Mouse (Mus musculus) stomach, embryonic 16.5 days (tissue): Measurements from ENCODE around the gene Gm10717. TPM values are rescaled to one million over a fixed set of nuclear protein-coding genes. Genes with fewer than 3 reads are reported as not detected.
"Not testable (repeated sequence)": the region's sequence is repeated elsewhere in the genome, so short reads cannot be mapped to it uniquely, and the experiment has no call there.

Experiments used
- ATAC-seq: fragments of 200-750 bp; cut with Nextera tagmentation; 2 replicates; pipeline ENCODE4 v1.8.0; 2017; ENCODE audit warnings: moderate number of reproducible peaks, moderate TSS enrichment; ENCODE audit not compliant: insufficient read depth, low FRiP score
- H3K27ac ChIP-seq: fragments of 300-500 bp; sonication (generic); 2 replicates; pipeline ENCODE4 v1.5.1; 2014; ENCODE audit warnings: low read length
- H3K27me3 ChIP-seq: fragments of 300-500 bp; sonication (generic); 2 replicates; pipeline ENCODE4 v1.6.1; 2014; ENCODE audit warnings: low read length, control low read depth, mixed read lengths; ENCODE audit not compliant: control insufficient read depth, insufficient read depth
- H3K36me3 ChIP-seq: fragments of 300-500 bp; sonication (generic); 2 replicates; pipeline ENCODE4 v1.6.1; 2014; ENCODE audit warnings: low read length; ENCODE audit not compliant: control insufficient read depth, insufficient read depth
- H3K4me1 ChIP-seq: fragments of 300-500 bp; sonication (generic); 2 replicates; pipeline ENCODE4 v1.6.1; 2014; ENCODE audit warnings: low read length, control low read depth, mixed read lengths; ENCODE audit not compliant: control insufficient read depth, insufficient read depth
- H3K4me2 ChIP-seq: fragments of 300-500 bp; sonication (generic); 2 replicates; pipeline ENCODE4 v1.6.1; 2014; ENCODE audit warnings: low read depth, low read length, mixed read lengths
- H3K4me3 ChIP-seq: fragments of 300-500 bp; sonication (generic); replicated peaks from 2 replicates; pipeline ENCODE4 v1.5.1; 2014; ENCODE audit warnings: mild to moderate bottlenecking, low read length
- H3K9ac ChIP-seq: fragments of 300-500 bp; sonication (generic); 2 replicates; pipeline ENCODE4 v1.6.1; 2014; ENCODE audit warnings: low read length
- H3K9me3 ChIP-seq: fragments of 300-500 bp; sonication (generic); replicated peaks from 2 replicates; pipeline ENCODE4 v1.6.1; 2016; ENCODE audit warnings: low read length, control low read depth; ENCODE audit not compliant: control insufficient read depth
- WGBS: fragments of 180-500 bp; shearing (Covaris S2); extraction: QIAGEN DNeasy Blood & Tissue Kit; methylation state at CpG from one replicate; pipeline ENCODE4 v1.1.7; 2014; 5-methylcytosine and 5-hydroxymethylcytosine counted together
- polyA plus RNA-seq: library from polyadenylated mRNA; unstranded; fragments of >200 nt; fragmentation: Nextera tagmentation; extraction: Ambion mirVana; gene quantifications from 2 replicates; pipeline ENCODE4 v1.2.1, GENCODE M21; 2015

The Gm10717 gene
- not detected in 2 replicates for polyA plus RNA-seq

- WGBS = 74% methylated on average over 12 of the region's 12 CpGs
- ATAC-seq, H3K36me3 ChIP-seq, H3K4me2 ChIP-seq, H3K9me3 ChIP-seq, H3K27ac ChIP-seq, H3K27me3 ChIP-seq, H3K4me1 ChIP-seq, H3K9ac ChIP-seq, H3K4me3 ChIP-seq: not testable (repeated sequence)
These were observed at the start of gene Gm10717 for GRCm38 (mm10) chr9:3024912-3025467. Gene Gm10717 (plus strand): TSS chr9:3025417.

GRCm38 (mm10) chr9:3000445-3000972, 24.7 kb upstream of the Gm10717 start, which contains the start of gene Gm10722:
Gene Gm10722 (plus strand): TSS chr9:3000922.
- WGBS = 66% methylated on average over 12 of the region's 12 CpGs
- not testable (repeated sequence) for ATAC-seq, H3K27ac ChIP-seq, H3K9ac ChIP-seq, H3K9me3 ChIP-seq, H3K27me3 ChIP-seq, H3K4me2 ChIP-seq, H3K4me3 ChIP-seq, H3K36me3 ChIP-seq, H3K4me1 ChIP-seq

DNA sequence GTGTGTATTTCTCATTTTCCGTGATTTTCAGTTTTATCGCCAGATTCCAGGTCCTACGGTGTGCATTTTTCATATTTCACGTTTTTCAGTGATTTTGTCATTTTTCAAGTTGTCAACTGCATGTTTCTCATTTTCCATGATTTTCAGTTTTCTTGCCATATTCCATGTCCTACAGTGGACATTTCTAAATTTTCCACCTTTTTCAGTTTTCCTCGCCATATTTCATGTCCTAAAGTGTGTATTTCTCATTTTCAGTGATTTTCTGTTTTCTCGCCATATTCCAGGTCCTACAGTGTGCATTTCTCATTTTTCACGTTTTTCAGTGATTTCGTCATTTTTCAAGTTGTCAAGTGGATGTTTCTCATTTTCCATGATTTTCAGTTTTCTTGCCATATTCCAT, 24.2 kb upstream of the Gm10717 start:
- WGBS = 67% methylated on average over 8 of the region's 8 CpGs
- H3K9me3 ChIP-seq, H3K4me2 ChIP-seq, H3K4me3 ChIP-seq, H3K4me1 ChIP-seq, H3K36me3 ChIP-seq, H3K9ac ChIP-seq, H3K27ac ChIP-seq, H3K27me3 ChIP-seq, ATAC-seq: not testable (repeated sequence)

DNA sequence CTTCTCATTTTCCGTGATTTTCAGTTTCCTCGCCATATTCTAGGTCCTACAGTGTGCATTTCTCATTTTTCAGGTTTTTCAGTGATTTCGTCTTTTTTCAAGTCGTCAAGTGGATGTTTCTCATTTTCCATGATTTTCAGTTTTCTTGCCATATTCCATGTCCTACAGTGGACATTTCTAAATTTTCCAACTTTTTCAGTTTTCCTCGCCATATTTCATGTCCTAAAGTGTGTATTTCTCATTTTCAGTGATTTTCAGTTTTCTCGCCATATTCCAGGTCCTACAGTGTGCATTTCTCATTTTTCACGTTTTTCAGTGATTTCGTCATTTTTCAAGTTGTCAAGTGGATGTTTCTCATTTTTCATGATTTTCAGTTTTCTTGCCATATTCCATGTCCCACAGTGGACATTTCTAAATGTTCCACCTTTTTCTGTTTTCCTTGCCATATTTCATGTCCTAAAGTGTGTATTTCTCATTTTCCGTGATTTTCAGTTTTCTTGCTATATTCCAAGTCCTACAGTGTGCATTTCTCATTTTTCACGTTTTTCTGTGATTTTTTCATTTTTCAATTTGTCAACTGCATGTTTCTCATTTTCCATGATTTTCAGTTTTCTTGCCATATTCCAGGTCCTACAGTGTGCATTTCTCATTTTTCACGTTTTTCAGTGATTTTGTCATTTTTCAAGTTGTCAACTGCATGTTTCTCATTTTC, 23.1 kb upstream of the Gm10717 start:
- peak; percentile 86 for ATAC-seq
- not testable (repeated sequence) for H3K36me3 ChIP-seq, H3K27ac ChIP-seq, H3K4me3 ChIP-seq, H3K4me1 ChIP-seq, H3K9me3 ChIP-seq, H3K9ac ChIP-seq, H3K27me3 ChIP-seq, H3K4me2 ChIP-seq
- 57% methylated on average over 8 of the region's 11 CpGs for WGBS

GRCm38 (mm10) chr9:3002794-3003396, 22.3 kb upstream of the Gm10717 start, which contains the start of gene Gm11168:
Gene Gm11168 (plus strand): TSS chr9:3003346.
- H3K9me3 ChIP-seq, H3K27me3 ChIP-seq, H3K36me3 ChIP-seq, H3K9ac ChIP-seq, H3K4me2 ChIP-seq, H3K4me3 ChIP-seq, H3K27ac ChIP-seq, ATAC-seq, H3K4me1 ChIP-seq: not testable (repeated sequence)
- WGBS = 68% methylated on average over 6 of the region's 14 CpGs

GRCm38 (mm10) chr9:3006179-3006578, 19.0 kb upstream of the Gm10717 start:
- H3K9ac ChIP-seq, ATAC-seq, H3K4me3 ChIP-seq, H3K4me1 ChIP-seq, H3K9me3 ChIP-seq, H3K4me2 ChIP-seq, H3K27ac ChIP-seq, H3K36me3 ChIP-seq, H3K27me3 ChIP-seq: not testable (repeated sequence)
- WGBS = 87% methylated on average over 1 of the region's 5 CpGs

DNA sequence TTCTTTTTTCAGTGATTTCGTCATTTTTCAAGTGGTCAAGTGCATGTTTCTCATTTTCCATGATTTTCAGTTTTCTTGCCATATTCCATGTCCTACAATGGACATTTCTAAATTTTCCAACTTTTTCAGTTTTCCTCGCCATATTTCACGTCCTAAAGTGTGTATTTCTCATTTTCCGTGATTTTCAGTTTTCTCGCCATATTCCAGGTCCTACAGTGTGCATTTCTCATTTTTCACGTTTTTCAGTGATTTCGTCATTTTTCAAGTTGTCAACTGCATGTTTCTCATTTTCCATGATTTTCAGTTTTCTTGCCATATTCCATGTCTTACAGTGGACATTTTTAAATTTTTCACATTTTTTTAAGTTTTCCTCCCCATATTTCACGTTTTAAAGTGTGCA, 18.6 kb upstream of the Gm10717 start:
- H3K9me3 ChIP-seq, H3K4me2 ChIP-seq, H3K9ac ChIP-seq, H3K27me3 ChIP-seq, H3K36me3 ChIP-seq, H3K27ac ChIP-seq, H3K4me3 ChIP-seq, H3K4me1 ChIP-seq: not testable (repeated sequence)
- 67% methylated on average over 7 of the region's 8 CpGs for WGBS
- ATAC-seq = peak; percentile 71

DNA sequence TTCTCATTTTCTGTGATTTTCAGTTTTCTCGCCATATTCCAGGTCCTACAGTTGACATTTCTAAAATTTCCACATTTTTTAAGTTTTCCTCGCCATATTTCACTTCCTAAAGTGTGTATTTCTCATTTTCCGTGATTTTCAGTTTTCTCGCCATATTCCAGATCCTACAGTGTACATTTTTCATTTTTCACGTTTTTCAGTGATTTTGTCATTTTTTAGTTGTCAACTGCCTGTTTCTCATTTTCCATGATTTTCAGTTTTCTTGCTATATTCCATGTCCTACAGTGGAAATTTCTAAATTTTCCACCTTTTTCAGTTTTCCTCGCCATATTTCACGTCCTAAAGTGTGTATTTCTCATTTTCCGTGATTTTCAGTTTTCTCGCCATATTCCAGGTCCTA, 17.9 kb upstream of the Gm10717 start:
- H3K27me3 ChIP-seq, H3K9me3 ChIP-seq, H3K4me3 ChIP-seq, H3K4me1 ChIP-seq, H3K9ac ChIP-seq, H3K4me2 ChIP-seq, H3K36me3 ChIP-seq, H3K27ac ChIP-seq: not testable (repeated sequence)
- ATAC-seq = 0 out of 2 replicates have a peak, but pooled peaks have one; percentile 18
- WGBS = 75% methylated on average over 7 of the region's 9 CpGs

- no CpG with 5 or more reads among the region's 5 CpGs for WGBS
- ATAC-seq = peak; percentile 46
These were observed 15.9 kb upstream of the Gm10717 start for GRCm38 (mm10) chr9:3009331-3009730.

More at GRCm38 (mm10) chr9:3009331-3009730, 15.9 kb upstream of the Gm10717 start:
- not testable (repeated sequence) for H3K4me1 ChIP-seq, H3K27ac ChIP-seq, H3K36me3 ChIP-seq, H3K9me3 ChIP-seq, H3K4me3 ChIP-seq, H3K4me2 ChIP-seq, H3K9ac ChIP-seq, H3K27me3 ChIP-seq
